Mouse (Mus musculus): Measurements from ENCODE around the gene Kcnj9.

GRCm38 (mm10) chr1:172299528-172299927 lies 29.6 kb downstream of the Kcnj9 start:
- TF ChIP-seq CTCF (IDR thresholded peaks at IDR 0.05; ENCODE audit: extremely low read depth, insufficient read length, insufficient replicate concordance, low read depth, low read length) (no peak), POLR2A (IDR thresholded peaks at IDR 0.05; ENCODE audit: low read depth, low read length) (no peak)
